Mouse (Mus musculus) small intestine, adult 2 months (tissue): ENCODE data around the gene Glud1.
"Not testable (repeated sequence)": the region's sequence is repeated elsewhere in the genome, so short reads cannot be mapped to it uniquely, and the experiment has no call there.

Experiments used
- CTCF ChIP-seq: fragments of 200-500 bp; IDR thresholded peaks from 2 replicates; pipeline ENCODE4 v1.5.1; 2012; ENCODE audit warnings: low read depth, mild to moderate bottlenecking, control low read depth, inconsistent platforms, low read length, moderate library complexity, mixed read lengths; ENCODE audit not compliant: insufficient replicate concordance, insufficient read length; ENCODE audit errors: extremely low read depth
- POLR2A ChIP-seq: fragments of 200-500 bp; IDR thresholded peaks from 2 replicates; pipeline ENCODE4 v1.6.1; 2012; ENCODE audit warnings: low read depth, mild to moderate bottlenecking, control low read depth, inconsistent platforms, low read length, moderate library complexity

GRCm38 (mm10) chr14:34314383-34314782 lies 3.9 kb downstream of the Glud1 start:
- not testable (repeated sequence) for TF ChIP-seq CTCF, POLR2A
